Mouse (Mus musculus) neural tube, embryonic 13.5 days (tissue): Measurements from ENCODE around the gene Krt87. TPM values are rescaled to one million over a fixed set of nuclear protein-coding genes. Genes with fewer than 3 reads are reported as not detected.

Experiments
- ATAC-seq: fragments of 200-750 bp; cut with Nextera tagmentation; 2 replicates; pipeline ENCODE4 v1.8.0; 2017; ENCODE audit warnings: low read depth, mild to moderate bottlenecking, moderate TSS enrichment, moderate library complexity
- H3K27ac ChIP-seq: fragments of 300-500 bp; sonication (generic); replicated peaks from 2 replicates; pipeline ENCODE4 v1.5.1; 2015; ENCODE audit warnings: moderate library complexity, mild to moderate bottlenecking, inconsistent platforms
- H3K27me3 ChIP-seq: fragments of 300-500 bp; sonication (generic); 2 replicates; pipeline ENCODE4 v1.6.1; 2015; ENCODE audit warnings: mild to moderate bottlenecking, inconsistent platforms
- H3K36me3 ChIP-seq: fragments of 300-500 bp; sonication (generic); 2 replicates; pipeline ENCODE4 v1.6.1; 2015; ENCODE audit warnings: mild to moderate bottlenecking, inconsistent platforms
- H3K4me1 ChIP-seq: fragments of 300-500 bp; sonication (generic); replicated peaks from 2 replicates; pipeline ENCODE4 v1.6.1; 2015; ENCODE audit warnings: inconsistent platforms
- H3K4me2 ChIP-seq: fragments of 300-500 bp; sonication (generic); 2 replicates; pipeline ENCODE4 v1.6.1; 2015; ENCODE audit warnings: inconsistent platforms, mild to moderate bottlenecking, moderate library complexity
- H3K4me3 ChIP-seq: fragments of 300-500 bp; sonication (generic); 2 replicates; pipeline ENCODE4 v1.5.1; 2015; ENCODE audit warnings: mild to moderate bottlenecking, inconsistent platforms
- H3K9ac ChIP-seq: fragments of 300-500 bp; sonication (generic); 2 replicates; pipeline ENCODE4 v1.6.1; 2015; ENCODE audit warnings: moderate library complexity, mild to moderate bottlenecking, inconsistent platforms
- H3K9me3 ChIP-seq: fragments of 300-500 bp; sonication (generic); 2 replicates; pipeline ENCODE4 v1.6.1; 2016; ENCODE audit warnings: inconsistent platforms
- WGBS: fragments of 180-500 bp; shearing (Covaris S2); methylation state at CpG from one replicate; pipeline ENCODE4 v1.1.7; 2015; 5-methylcytosine and 5-hydroxymethylcytosine counted together
- polyA plus RNA-seq: library from polyadenylated mRNA; unstranded; fragments of >200 nt; fragmentation: Nextera tagmentation; extraction: Ambion mirVana; gene quantifications from 2 replicates; pipeline ENCODE4 v1.2.1, GENCODE M21; 2015

The Krt87 gene
- polyA plus RNA-seq, 1 experiment from 2014 or later, result 0.31 TPM

DNA sequence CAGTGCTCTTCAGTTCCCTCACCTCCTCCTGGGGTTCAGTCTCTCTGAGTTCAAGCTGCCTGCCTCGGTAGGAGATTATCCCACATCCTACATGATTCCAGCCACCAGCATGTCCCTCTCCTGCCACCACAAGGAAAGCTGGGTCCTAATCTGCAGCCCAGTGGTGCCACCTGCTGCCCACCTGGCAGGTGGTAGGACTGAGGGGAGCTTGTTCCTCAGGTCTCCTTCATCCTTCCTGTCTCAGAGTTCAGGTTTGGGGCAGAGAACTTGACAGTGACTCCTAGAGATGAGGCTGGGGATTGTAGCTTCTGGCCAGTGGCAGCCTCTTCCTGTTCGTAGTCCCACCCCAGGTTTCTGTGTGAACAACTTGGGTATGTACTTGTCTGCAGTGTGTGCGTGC, 51.4 kb downstream of the Krt87 start:
- H3K4me1 ChIP-seq, result no peaks in the 10 kb centered on the region
- ATAC-seq, result no peak
- H3K27ac ChIP-seq, result no peak overlapping the region
- H3K4me2 ChIP-seq, result no peak overlapping the region
- H3K27me3 ChIP-seq, result no peaks in the 10 kb centered on the region
- H3K9me3 ChIP-seq, result no peaks in the 10 kb centered on the region
- WGBS, result 67% methylated on average over 3 of the region's 3 CpGs
- no peaks in the 10 kb centered on the region for H3K36me3 ChIP-seq
- H3K4me3 ChIP-seq, result no peak overlapping the region
- H3K9ac ChIP-seq, result no peak overlapping the region

GRCm38 (mm10) chr15:101385064-101385463, 53.5 kb downstream of the Krt87 start:
- no peak for ATAC-seq
- H3K27ac ChIP-seq, result no peak overlapping the region
- no peaks in the 10 kb centered on the region for H3K27me3 ChIP-seq
- H3K4me1 ChIP-seq, result no peaks in the 10 kb centered on the region
- no peak overlapping the region for H3K4me2 ChIP-seq
- H3K9ac ChIP-seq, result no peak overlapping the region
- no peak overlapping the region for H3K4me3 ChIP-seq
- no peaks in the 10 kb centered on the region for H3K36me3 ChIP-seq
- no peaks in the 10 kb centered on the region for H3K9me3 ChIP-seq
- WGBS, result 94% methylated on average over 6 of the region's 6 CpGs

- no peak overlapping the region for H3K9ac ChIP-seq
- no peaks in the 10 kb centered on the region for H3K4me1 ChIP-seq
- ATAC-seq, result no peak
- H3K9me3 ChIP-seq, result no peaks in the 10 kb centered on the region
- H3K4me3 ChIP-seq, result no peak overlapping the region
- H3K27me3 ChIP-seq, result no peaks in the 10 kb centered on the region
- 78% methylated on average over 7 of the region's 7 CpGs for WGBS
- H3K27ac ChIP-seq, result no peak overlapping the region
- no peak overlapping the region for H3K4me2 ChIP-seq
- no peaks in the 10 kb centered on the region for H3K36me3 ChIP-seq
Observed at GRCm38 (mm10) chr15:101384610-101385009, 54.0 kb downstream of the Krt87 start.

- no peaks in the 10 kb centered on the region for H3K27me3 ChIP-seq
- no peak overlapping the region for H3K4me3 ChIP-seq
- ATAC-seq, result no peak
- peaks cover 5% of the 10 kb centered on the region; the same call in 1 of the 2 replicates for H3K4me1 ChIP-seq
- H3K27ac ChIP-seq, result no peak overlapping the region
- H3K4me2 ChIP-seq, result no peak overlapping the region
- no peaks in the 10 kb centered on the region for H3K9me3 ChIP-seq
- H3K36me3 ChIP-seq, result no peaks in the 10 kb centered on the region
- no peak overlapping the region for H3K9ac ChIP-seq
- 80% methylated on average over 11 of the region's 11 CpGs for WGBS
Observed at GRCm38 (mm10) chr15:101382811-101383210, 55.8 kb downstream of the Krt87 start.

DNA sequence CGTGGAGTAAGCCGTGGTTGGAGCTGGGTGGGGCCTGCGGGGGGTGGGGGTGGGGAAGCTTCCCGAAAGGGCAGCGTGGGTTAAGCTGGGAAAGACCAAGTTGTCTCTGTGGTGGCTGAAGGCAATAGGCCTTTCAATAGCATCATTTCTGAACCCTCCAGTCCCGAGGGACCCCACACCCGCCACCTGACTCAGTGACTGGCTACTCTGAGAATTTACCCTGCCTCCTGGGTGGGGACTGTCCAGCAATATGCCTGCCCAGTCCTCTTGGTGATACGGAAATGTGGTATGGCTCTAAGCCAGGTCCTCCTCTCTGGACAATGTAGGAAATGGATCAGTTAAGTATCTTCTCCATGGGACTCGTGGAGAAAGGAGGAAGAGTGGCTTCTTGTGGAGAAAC, 56.8 kb downstream of the Krt87 start:
- Histone ChIP-seq H3K4me1 (peaks cover 5% of the 10 kb centered on the region; the same call in 1 of the 2 replicates), H3K27ac (no peak overlapping the region), H3K4me2 (no peak overlapping the region), H3K9ac (no peak overlapping the region), H3K4me3 (no peak overlapping the region), H3K36me3 (no peaks in the 10 kb centered on the region), H3K9me3 (no peaks in the 10 kb centered on the region), H3K27me3 (no peaks in the 10 kb centered on the region)
- ATAC-seq, result no peak
- 71% methylated on average over 9 of the region's 9 CpGs for WGBS

Other genes starting within 250 kb of the Krt87 start
- gene Grasp, start 214.6 kb downstream of the Krt87 start, polyA plus RNA-seq, result 4.4 and 4.8 TPM in 2 replicates
- gene Nr4a1, start 184.5 kb downstream of the Krt87 start, polyA plus RNA-seq, result 6.4 and 7.6 TPM in 2 replicates
- 77.9 and 84.7 TPM in 2 replicates for gene Atg101, start 154.5 kb downstream of the Krt87 start, polyA plus RNA-seq
- 0.43 and 0.60 TPM in 2 replicates for gene 6030408B16Rik, start 145.6 kb downstream of the Krt87 start, polyA plus RNA-seq
- 0.08 and 0.11 TPM in 2 replicates for gene Krt80, start 68.6 kb downstream of the Krt87 start, polyA plus RNA-seq
- gene Krt7, start 27.8 kb downstream of the Krt87 start, polyA plus RNA-seq, result 0.39 and 0.94 TPM in 2 replicates
- not detected in 2 replicates for gene Krt88, start 8.9 kb upstream of the Krt87 start, polyA plus RNA-seq
- gene Krt81, start 24.9 kb upstream of the Krt87 start, polyA plus RNA-seq, result not detected in 2 replicates
- 0.14 and 0.15 TPM in 2 replicates for gene Krt86, start 34.7 kb upstream of the Krt87 start, polyA plus RNA-seq
- gene Krt83, start 52.7 kb upstream of the Krt87 start, polyA plus RNA-seq, result not detected in 2 replicates
- gene Gm49425, start 78.5 kb upstream of the Krt87 start, polyA plus RNA-seq, result not detected in 2 replicates
- not detected in 2 replicates for gene Krt84, start 94.0 kb upstream of the Krt87 start, polyA plus RNA-seq
- gene Krt82, start 111.9 kb upstream of the Krt87 start, polyA plus RNA-seq, result not detected in 2 replicates
- gene Krt90, start 124.1 kb upstream of the Krt87 start, polyA plus RNA-seq, result 0.17 TPM in 1 of 2 replicates, not detected in the other
- gene Krt75, start 135.1 kb upstream of the Krt87 start, polyA plus RNA-seq, result 0.07 and 0.08 TPM in 2 replicates
- not detected in 2 replicates for gene Gm5414, start 189.4 kb upstream of the Krt87 start, polyA plus RNA-seq
- not detected in 2 replicates for gene Gm5478, start 208.6 kb upstream of the Krt87 start, polyA plus RNA-seq
- gene Krt6b, start 241.5 kb upstream of the Krt87 start, polyA plus RNA-seq, result not detected in 2 replicates